Mouse (Mus musculus) lung, adult 2 months (tissue): ENCODE results near the gene Adgrf2.

Experiments
- CTCF ChIP-seq: fragments of 200-500 bp; IDR thresholded peaks from 2 replicates; pipeline ENCODE4 v1.5.1; 2011; ENCODE audit warnings: mild to moderate bottlenecking, low read length, control low read depth; ENCODE audit not compliant: insufficient read depth
- POLR2A ChIP-seq: fragments of 200-500 bp; IDR thresholded peaks from 2 replicates; pipeline ENCODE4 v1.6.1; 2011; ENCODE audit warnings: low read depth, mild to moderate bottlenecking, control low read depth, low read length, borderline replicate concordance; ENCODE audit errors: extremely low read depth

DNA sequence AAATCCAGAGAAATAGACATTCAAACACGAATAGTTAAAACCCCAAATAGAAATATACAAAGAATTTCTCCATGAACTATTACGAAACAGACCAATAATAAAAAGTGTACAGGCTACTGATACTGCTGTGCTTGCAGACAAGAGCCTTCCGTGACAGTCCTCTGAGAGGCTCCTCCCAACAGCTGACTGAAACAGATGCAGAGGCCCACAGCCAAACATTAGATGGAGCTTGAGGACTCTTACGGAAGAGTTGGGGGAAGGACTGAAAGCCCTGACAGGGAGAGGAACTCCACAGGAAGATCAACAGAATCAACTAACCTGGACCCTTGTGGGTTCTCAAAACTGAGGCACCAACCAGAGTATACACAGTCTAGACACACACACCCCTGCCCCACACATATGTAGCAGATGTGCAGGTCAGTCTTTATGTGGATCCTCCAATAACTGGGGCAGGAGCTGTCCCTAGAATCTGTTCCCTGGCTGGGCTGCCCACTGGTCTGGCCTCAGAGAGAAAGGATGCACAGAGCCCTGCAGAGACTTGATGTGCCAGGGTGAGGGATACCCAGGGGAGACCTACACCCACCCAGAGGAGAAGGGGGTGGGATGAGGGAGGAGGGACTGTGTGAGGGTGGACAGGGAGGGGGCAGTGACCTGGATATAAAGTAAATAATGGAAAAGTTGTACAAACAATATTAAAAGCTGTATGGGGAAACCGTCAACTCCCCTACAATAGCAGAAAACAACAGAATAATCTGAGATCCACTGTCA, 46.9 kb upstream of the Adgrf2 start:
- TF ChIP-seq CTCF = no peak
- TF ChIP-seq POLR2A = no peak
